Mouse (Mus musculus) right cerebral cortex, adult 2 months (tissue): Measurements from ENCODE around the gene Arid3a.
A peak's percentile ranks its signal among the peaks of the same experiment; 100 is the strongest.
"Not testable (repeated sequence)": the region's sequence is repeated elsewhere in the genome, so short reads cannot be mapped to it uniquely, and the experiment has no call there.

ENCODE experiments used
- DNase-seq, 2 experiments: peaks; one replicate each; pipeline ENCODE4 v3.0.0; 2021 to 2022; ENCODE audit warnings: low spot score in 2 of 2

The Arid3a gene

GRCm38 (mm10) chr10:79946752-79947322 is 20.0 kb downstream of the Arid3a start:
- no peak for DNase-seq

DNA sequence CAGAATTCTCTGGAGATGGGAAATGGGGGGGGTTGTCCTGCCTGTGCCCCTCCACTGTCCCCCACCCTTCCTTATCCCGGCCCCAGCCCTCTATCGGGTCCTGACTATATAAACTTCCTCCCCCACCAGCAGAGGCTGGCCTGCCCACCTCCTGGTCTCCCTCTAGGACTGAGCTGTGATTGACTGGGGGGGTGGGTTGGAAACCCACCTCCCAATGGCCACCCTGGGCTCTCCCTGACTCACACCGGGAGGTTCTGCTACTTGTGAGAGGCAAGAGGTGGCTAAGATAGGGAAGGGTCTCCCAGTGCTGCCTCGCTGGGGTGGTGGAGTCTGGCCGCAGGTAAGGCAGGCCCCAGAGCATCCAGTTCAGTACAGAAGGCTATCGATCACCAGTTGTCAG is 20.7 kb downstream of the Arid3a start:
- DNase-seq, result no peak

- no peak for DNase-seq
Observed at GRCm38 (mm10) chr10:79949873-79950272, 23.0 kb downstream of the Arid3a start.

- no peak for DNase-seq
Observed at GRCm38 (mm10) chr10:79950661-79951060, 23.8 kb downstream of the Arid3a start.

- DNase-seq, result peak in 1 of 2 experiments; percentile 28
Observed at GRCm38 (mm10) chr10:79953946-79954345, 27.1 kb downstream of the Arid3a start.

GRCm38 (mm10) chr10:79955691-79956090 is 28.8 kb downstream of the Arid3a start:
- DNase-seq, result no peak

DNA sequence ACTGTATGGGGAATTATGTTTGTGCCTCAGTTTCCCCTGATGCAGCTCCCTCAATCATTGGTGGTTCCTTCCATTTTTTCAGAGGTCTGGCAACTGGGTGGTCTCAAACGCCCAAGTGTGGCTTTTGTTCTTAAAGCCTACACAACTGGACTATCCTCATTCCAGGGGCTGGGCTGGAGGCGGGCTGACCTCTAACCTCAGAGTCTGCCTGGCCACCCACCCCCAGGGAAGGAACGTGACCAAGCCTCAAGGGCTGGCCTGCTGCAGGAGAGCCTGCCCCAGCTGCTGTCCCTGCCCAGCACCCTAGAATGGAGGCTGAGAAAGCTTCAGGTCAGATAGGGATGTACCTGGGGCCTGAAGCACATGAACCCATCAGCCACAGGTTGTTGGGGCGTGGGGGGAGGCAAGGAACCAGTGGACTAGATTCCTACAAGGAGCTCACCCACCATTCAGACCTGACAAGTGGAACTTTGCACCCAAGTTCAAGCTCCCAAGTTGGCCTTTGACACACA is 29.9 kb downstream of the Arid3a start:
- no peak for DNase-seq

GRCm38 (mm10) chr10:79958140-79958816 is 31.4 kb downstream of the Arid3a start:
- peak; percentile 69 to 82 for DNase-seq

GRCm38 (mm10) chr10:79959412-79959811 is 32.6 kb downstream of the Arid3a start:
- DNase-seq, result not testable (repeated sequence)

DNA sequence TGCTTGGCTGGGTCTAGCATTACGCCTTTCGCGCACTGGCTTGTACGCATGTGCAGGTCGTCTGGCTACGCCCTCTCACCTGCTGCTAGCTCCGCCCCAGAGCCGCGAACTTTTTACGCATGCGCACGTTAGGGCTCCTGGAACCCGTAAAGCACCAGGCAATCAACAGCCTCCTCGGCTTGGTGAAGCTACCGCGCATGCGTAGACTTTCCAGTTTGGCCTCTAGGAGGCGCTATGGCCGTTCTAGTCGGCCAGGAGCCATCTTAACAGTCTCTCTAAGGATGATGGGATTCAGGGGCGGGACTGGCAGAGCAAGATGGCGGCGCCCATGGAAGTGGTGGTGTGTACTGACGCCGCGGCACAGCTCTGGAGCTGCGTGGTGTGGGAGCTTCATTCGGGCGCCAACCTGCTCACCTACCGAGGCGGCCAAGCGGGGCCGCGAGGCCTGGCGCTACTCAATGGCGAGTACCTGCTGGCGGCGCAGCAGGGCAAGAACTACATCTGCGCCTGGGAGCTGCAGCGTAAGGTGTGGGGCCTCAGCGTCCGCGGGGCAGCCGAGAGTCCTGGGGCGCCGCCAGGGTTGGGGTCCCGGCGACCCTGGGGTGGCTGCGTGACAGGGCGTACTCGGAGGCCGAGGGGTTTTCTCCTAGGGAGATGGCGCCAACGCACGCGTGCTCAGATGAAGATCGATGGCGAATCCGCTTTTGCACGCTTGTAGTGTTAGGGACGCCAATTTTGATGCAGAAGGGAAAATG is 33.2 kb downstream of the Arid3a start, which contains the start of gene Wdr18:
Gene Wdr18 (plus strand): TSS at position 306 of the 755 bp plus-strand sequence.
- peak; percentile 100 for DNase-seq

DNA sequence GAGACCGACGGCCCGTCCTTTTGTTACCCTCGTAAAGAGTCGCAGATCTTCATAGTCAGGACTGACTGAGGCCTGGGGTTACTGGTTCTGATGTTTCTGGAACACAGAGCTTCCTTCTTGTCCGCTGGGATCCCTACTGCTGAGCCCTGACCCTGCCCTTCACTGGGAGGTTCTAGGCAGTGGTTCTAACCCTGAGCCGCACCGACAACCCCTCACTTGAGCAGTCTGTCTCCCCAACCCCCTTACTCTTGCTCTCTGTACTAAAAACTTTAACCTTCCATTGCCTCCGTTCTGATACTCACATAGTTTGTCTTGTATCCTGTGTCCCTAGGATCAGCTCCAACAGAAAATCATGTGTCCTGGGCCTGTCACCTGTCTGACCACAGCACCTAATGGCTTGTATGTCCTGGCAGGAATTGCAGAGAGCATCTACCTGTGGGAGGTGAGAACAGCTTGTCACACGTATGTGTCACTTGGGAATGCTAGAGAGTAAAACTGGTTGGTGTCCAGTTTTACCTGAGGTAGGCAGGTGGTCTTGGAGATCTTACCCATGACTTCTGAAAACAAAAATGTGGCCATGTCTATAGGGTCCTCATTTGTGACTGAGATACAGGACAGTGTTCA is 33.9 kb downstream of the Arid3a start:
- DNase-seq, result no peak

DNA sequence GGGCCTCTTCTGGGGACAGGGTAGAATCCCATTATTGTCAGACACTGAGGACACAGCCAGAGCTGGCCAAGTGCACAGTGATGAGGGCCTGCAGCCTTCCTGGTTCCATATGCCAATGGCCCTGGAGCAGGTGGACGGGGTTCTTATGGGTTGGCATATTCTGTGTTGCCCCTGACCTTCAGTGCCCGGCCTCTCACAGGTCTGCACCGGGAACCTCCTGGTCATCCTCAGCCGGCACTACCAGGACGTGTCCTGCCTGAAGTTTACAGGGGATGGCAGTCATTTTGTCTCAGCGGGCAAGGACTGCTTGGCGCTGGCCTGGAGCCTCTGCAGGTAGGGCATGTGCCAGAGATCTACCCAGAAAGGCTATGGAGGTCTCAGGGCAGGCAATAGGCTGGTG is 37.9 kb downstream of the Arid3a start:
- no peak for DNase-seq

DNA sequence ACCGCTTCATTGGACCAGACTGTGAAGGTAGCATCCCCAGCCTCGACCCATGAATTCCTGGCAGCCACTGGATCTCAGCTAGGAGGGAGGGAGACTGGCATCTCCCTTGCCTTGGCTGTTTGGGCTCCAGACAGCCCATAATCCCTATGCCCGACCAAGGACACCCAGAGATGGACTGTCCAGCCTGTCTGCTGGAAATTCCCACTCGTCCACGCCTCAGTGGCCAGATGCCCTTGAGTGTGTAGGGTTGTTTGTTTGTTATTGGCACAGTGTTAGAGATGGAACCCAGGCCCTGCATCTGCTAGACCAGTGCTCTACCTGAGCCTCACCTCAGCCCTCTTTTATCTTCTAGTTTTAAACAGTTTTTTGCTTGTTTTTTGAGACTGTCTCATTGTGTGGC is 38.5 kb downstream of the Arid3a start:
- no peak for DNase-seq

- DNase-seq, result no peak
Observed at GRCm38 (mm10) chr10:79966886-79967400, 40.1 kb downstream of the Arid3a start.

DNA sequence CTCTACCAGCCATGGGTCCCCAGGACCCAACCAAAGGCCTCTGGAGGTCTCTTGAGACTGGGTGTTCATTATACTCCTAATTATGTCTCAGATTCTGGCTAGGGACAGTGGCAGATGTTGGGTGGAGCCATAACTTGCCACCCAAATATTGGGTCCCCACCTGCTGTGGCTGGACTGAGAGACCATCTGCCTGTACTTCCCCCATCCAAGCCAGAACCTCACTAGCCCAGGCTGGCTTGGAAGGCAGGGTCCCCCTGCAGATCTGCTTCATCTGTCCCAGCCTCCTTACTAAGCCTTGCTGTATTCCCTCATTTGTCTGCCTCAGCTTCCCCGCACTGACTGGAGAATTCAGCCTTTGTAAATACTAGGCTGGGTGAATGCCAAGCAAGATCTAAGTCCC is 41.3 kb downstream of the Arid3a start:
- DNase-seq, result no peak

DNA sequence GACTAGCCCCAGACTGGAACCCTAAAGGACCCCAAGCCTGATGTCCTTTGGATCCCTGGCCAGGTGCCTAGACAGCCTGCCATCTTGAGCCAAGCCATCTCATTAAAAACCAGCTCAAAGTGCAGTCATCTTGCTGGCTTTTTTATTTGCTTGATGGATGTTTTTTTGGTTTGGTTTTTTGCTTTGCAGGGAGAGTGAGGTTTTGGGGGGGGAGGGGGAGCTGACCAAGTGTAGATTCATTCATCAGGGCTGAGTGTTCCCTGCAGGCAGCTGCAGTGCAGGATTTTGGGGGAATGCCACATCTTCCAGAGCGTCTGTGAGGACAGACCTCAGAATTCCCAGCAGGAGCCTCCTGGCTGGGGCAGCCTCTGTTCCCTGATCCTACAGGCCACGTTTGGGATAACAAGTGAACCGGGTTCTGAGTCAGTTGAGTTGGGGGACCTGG is 42.3 kb downstream of the Arid3a start:
- no peak for DNase-seq

GRCm38 (mm10) chr10:79970415-79971182 is 43.8 kb downstream of the Arid3a start, which contains the start of gene Grin3b:
TSS of gene Grin3b (plus strand) at chr10:79970715.
- no peak for DNase-seq

- no peak for DNase-seq
Observed at GRCm38 (mm10) chr10:79971183-79971497, 44.3 kb downstream of the Arid3a start.

GRCm38 (mm10) chr10:79972831-79973230 is 46.0 kb downstream of the Arid3a start:
- no peak for DNase-seq

DNA sequence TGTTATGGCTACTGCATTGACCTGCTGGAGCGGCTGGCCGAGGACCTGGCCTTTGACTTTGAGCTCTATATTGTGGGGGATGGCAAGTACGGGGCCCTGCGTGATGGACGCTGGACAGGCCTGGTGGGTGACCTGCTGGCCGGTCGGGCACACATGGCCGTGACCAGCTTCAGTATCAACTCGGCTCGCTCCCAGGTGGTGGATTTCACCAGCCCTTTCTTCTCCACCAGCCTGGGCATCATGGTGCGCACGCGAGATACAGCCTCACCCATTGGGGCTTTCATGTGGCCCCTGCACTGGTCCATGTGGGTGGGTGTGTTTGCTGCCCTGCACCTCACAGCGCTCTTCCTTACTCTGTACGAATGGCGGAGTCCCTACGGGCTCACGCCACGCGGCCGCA is 47.2 kb downstream of the Arid3a start:
- no peak for DNase-seq

GRCm38 (mm10) chr10:79974668-79975067 is 47.8 kb downstream of the Arid3a start:
- no peak for DNase-seq
